Mouse (Mus musculus) kidney, embryonic 14.5 days (tissue): ENCODE measurements at regions not wholly inside any gene's neighbourhood (a gene's known extent, or its start where the extent isn't known, plus 50 kb on each side); places are given as distances from the start of the nearest gene placed in this dataset.

ENCODE experiments used
- ATAC-seq: fragments of 200-750 bp; cut with Nextera tagmentation; 2 replicates; pipeline ENCODE4 v1.8.0; 2017; ENCODE audit warnings: moderate number of reproducible peaks, mild to moderate bottlenecking, moderate TSS enrichment, moderate library complexity; ENCODE audit not compliant: low FRiP score, low TSS enrichment
- H3K27ac ChIP-seq: fragments of 300-500 bp; sonication (generic); 2 replicates; pipeline ENCODE4 v1.5.1; 2014; ENCODE audit warnings: low read depth, mild to moderate bottlenecking, low read length, moderate library complexity, mixed read lengths
- H3K27me3 ChIP-seq: fragments of 300-500 bp; sonication (generic); 2 replicates; pipeline ENCODE4 v1.6.1; 2014; ENCODE audit warnings: mild to moderate bottlenecking, low read length; ENCODE audit not compliant: control insufficient read depth, insufficient read depth
- H3K36me3 ChIP-seq: fragments of 300-500 bp; sonication (generic); 2 replicates; pipeline ENCODE4 v1.6.1; 2014; ENCODE audit warnings: low read length, mixed read lengths; ENCODE audit not compliant: control insufficient read depth, insufficient read depth
- H3K4me1 ChIP-seq: fragments of 300-500 bp; sonication (generic); 2 replicates; pipeline ENCODE4 v1.6.1; 2014; ENCODE audit warnings: low read length, mixed read lengths; ENCODE audit not compliant: control insufficient read depth, insufficient read depth
- H3K4me2 ChIP-seq: fragments of 300-500 bp; sonication (generic); replicated peaks from 2 replicates; pipeline ENCODE4 v1.6.1; 2014; ENCODE audit warnings: low read depth, mild to moderate bottlenecking, low read length
- H3K4me3 ChIP-seq: fragments of 300-500 bp; sonication (generic); 2 replicates; pipeline ENCODE4 v1.5.1; 2014; ENCODE audit warnings: mild to moderate bottlenecking, low read length
- H3K9ac ChIP-seq: fragments of 300-500 bp; sonication (generic); 2 replicates; pipeline ENCODE4 v1.6.1; 2014; ENCODE audit warnings: low read depth, mild to moderate bottlenecking, low read length, moderate library complexity
- H3K9me3 ChIP-seq: fragments of 300-500 bp; sonication (generic); 2 replicates; pipeline ENCODE4 v1.6.1; 2016; ENCODE audit warnings: low read length; ENCODE audit not compliant: control insufficient read depth
- WGBS: fragments of 180-500 bp; shearing (Covaris S2); extraction: QIAGEN DNeasy Blood & Tissue Kit; methylation state at CpG from one replicate; pipeline ENCODE4 v1.1.7; 2014; 5-methylcytosine and 5-hydroxymethylcytosine counted together

DNA sequence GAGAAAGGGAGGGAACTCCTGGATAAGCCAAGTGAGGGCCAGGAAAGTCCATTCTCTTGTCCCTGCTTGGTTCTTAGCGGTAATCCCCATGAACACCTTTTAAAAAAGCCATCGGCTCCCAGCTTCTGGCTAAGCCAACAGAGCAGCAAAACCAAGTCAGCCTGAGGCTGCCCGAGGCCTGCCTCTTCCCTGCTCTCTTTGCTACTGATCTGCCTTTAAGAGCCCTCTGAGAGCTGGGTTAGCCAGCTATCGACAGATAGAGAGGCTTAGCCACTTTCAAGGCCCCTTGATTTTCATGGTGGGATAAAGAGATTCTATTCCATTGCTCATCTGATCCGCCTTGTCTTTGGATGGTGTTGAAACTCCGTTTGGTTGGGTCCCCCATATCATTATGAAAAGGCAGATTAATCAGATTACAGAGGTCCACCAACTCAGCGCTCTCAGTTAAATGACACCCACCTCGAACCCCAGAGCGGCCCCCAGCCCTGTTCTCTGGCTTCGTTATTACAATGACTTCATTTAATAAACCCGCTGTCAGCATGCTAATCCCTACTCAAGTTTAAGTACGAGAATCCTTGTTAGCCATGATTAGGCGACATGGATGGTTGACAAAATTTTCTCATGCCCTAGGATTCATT, 66.1 kb downstream of the Slc4a3 start:
- Histone ChIP-seq H3K36me3 (no peaks in the 10 kb centered on the region), H3K9ac (no peak overlapping the region), H3K27ac (no peak overlapping the region), H3K9me3 (no peaks in the 10 kb centered on the region), H3K27me3 (no peaks in the 10 kb centered on the region), H3K4me1 (no peaks in the 10 kb centered on the region), H3K4me3 (no peak overlapping the region), H3K4me2 (no peak overlapping the region)
- WGBS = 87% methylated on average over 13 of the region's 13 CpGs
- ATAC-seq = no peak

DNA sequence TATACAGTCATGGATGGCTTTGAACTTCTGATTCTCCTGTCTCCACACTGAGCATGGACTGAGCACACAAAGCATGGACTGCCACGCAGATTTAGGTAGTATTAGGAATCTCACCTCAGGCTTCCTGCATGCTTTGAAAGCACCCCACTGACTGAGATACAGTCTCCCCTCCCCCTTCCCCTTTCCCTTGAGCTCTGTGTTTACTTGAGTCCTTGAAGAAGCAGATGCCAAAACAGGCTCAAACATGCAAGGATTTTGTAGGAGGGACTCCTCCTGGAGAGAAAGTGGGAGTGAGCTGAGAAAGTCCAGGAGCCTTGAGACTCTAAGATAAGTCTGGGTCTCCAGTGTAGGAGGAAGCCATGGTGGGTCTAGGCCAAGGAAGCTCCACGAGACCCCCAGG, 67.1 kb downstream of the Slc4a3 start:
- Histone ChIP-seq H3K27me3 (no peaks in the 10 kb centered on the region), H3K4me1 (no peaks in the 10 kb centered on the region), H3K4me3 (no peak overlapping the region), H3K27ac (no peak overlapping the region), H3K9me3 (no peaks in the 10 kb centered on the region), H3K4me2 (no peak overlapping the region), H3K36me3 (no peaks in the 10 kb centered on the region), H3K9ac (no peak overlapping the region)
- 67% methylated on average over 2 of the region's 2 CpGs for WGBS
- ATAC-seq = no peak

DNA sequence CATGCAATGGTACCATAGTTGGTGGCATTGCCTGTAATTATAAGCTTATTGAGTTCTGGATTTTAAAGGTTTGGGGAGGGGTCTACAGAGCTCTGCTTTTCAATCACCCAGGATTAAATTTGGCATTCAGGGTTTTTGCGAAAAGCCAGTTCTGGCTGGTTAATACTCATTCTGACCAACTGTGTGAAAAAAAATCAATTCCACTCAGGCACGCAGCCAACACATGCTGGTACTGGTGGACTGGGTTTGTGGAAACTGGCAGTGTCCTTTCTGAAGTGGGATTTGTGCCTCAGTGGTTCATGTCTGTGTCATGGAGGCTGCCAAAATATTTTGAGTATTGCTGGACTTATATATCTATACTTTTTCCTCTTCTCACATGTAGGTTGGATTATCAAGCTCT, 70.9 kb downstream of the Slc4a3 start:
- H3K36me3 ChIP-seq = no peaks in the 10 kb centered on the region
- no peak overlapping the region for H3K4me3 ChIP-seq
- no peak overlapping the region for H3K9ac ChIP-seq
- H3K9me3 ChIP-seq = no peaks in the 10 kb centered on the region
- no peak for ATAC-seq
- WGBS = 90% methylated on average over 2 of the region's 2 CpGs
- H3K4me2 ChIP-seq = no peak overlapping the region
- H3K27me3 ChIP-seq = no peaks in the 10 kb centered on the region
- no peaks in the 10 kb centered on the region for H3K4me1 ChIP-seq
- H3K27ac ChIP-seq = no peak overlapping the region

DNA sequence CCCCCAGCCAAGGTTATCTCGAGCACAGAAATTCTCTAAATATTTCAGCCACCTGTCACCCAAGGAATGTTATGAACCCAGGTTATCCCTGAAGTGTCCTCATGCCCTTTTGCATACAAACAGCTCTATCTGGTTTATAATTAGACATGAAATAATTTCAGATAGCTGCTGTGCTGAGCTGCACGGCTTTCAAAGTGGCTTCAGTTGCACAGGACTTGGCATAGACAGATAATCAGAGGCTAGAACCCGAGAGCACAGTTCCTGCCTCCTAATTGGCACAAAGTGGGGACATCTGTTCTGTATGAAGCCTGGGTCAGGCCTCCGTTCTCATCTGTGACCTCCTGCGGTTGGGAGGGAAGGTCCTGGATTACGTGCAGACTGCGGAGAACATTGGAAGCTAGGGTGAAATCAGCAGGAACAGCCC, 72.3 kb downstream of the Slc4a3 start:
- Histone ChIP-seq H3K4me3 (no peak overlapping the region), H3K27ac (no peak overlapping the region), H3K9ac (no peak overlapping the region), H3K4me1 (no peaks in the 10 kb centered on the region), H3K9me3 (no peaks in the 10 kb centered on the region), H3K4me2 (no peak overlapping the region), H3K27me3 (no peaks in the 10 kb centered on the region), H3K36me3 (no peaks in the 10 kb centered on the region)
- no peak for ATAC-seq
- WGBS = 67% methylated on average over 7 of the region's 7 CpGs

DNA sequence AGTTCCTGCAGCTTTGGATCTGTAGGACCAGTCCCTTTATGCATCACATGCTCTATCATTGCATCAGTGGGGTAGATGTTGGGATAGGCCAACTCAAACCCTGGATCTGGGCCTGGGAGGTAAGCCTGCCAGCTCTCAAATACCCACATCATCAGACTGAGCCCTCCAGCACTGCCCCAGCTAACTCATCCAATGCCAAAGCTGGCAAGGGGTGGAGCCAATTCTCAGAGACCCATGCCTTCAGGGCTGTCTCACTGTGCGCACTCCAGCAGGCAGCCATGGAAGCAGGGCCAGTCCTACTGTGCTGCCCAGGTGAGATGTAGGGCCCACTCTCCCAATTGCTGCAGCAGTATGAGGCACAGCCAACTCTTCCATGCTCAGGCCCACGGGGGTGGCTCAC, 84.2 kb downstream of the Slc4a3 start:
- Histone ChIP-seq H3K27ac (no peak overlapping the region), H3K4me3 (no peak overlapping the region), H3K27me3 (no peaks in the 10 kb centered on the region), H3K9me3 (no peaks in the 10 kb centered on the region), H3K9ac (no peak overlapping the region), H3K4me2 (no peak overlapping the region), H3K4me1 (no peaks in the 10 kb centered on the region), H3K36me3 (no peaks in the 10 kb centered on the region)
- 89% methylated on average over 2 of the region's 2 CpGs for WGBS
- ATAC-seq = peak; percentile 49; the same call in 1 of the 2 replicates

DNA sequence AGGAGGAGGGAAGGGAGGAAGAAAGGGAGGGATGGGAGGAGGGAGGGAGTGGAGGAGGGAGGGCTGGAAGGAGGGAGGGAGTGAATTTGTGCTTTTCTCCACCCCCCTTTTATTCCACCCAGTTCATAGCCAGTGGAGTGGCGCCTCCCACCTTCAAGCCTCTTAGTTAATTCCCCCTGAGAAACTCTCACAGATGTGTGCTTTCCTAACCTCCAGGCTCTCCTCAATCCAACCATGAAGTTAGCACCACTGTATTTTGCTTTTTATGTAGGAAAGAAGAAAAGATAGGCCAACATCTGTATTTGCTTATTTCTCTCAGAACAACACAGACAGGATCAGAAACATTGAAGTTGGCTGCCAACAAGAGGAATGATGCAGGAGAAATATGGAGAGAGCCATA, 85.7 kb downstream of the Slc4a3 start:
- 60% methylated on average over 1 of the region's 1 CpGs for WGBS
- no peak overlapping the region for H3K4me2 ChIP-seq

DNA sequence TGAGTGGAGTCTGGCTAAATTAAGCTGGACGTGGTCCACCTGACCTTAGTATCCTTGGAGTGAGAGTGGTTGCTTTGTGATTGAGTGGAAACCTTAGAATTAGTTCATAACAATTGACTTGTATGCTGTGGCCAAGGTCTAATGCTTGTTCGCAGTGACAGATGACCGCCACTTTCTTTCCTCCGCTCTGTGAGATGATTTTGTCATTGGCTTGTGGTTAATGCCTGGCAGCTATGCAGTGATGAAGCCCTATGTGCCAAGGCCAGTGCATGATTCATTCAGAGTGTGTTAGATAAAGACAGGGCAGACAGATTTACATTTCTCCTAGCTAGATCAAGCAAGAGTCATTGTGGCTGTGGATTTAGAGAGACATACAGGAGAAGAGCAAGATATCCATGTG, 89.5 kb downstream of the Slc4a3 start:
- Histone ChIP-seq H3K4me3 (no peak overlapping the region), H3K9me3 (no peaks in the 10 kb centered on the region), H3K9ac (no peak overlapping the region), H3K4me1 (no peaks in the 10 kb centered on the region), H3K4me2 (no peak overlapping the region), H3K36me3 (no peaks in the 10 kb centered on the region), H3K27ac (no peak overlapping the region), H3K27me3 (no peaks in the 10 kb centered on the region)
- no peak for ATAC-seq
- WGBS = 85% methylated on average over 4 of the region's 4 CpGs

More for the DNA sequence above, 85.7 kb downstream of the Slc4a3 start:
- no peak overlapping the region for H3K9ac ChIP-seq
- H3K27me3 ChIP-seq = no peaks in the 10 kb centered on the region
- H3K4me3 ChIP-seq = no peak overlapping the region
- no peaks in the 10 kb centered on the region for H3K9me3 ChIP-seq
- ATAC-seq = no peak
- H3K27ac ChIP-seq = no peak overlapping the region
- H3K4me1 ChIP-seq = no peaks in the 10 kb centered on the region
- no peaks in the 10 kb centered on the region for H3K36me3 ChIP-seq

DNA sequence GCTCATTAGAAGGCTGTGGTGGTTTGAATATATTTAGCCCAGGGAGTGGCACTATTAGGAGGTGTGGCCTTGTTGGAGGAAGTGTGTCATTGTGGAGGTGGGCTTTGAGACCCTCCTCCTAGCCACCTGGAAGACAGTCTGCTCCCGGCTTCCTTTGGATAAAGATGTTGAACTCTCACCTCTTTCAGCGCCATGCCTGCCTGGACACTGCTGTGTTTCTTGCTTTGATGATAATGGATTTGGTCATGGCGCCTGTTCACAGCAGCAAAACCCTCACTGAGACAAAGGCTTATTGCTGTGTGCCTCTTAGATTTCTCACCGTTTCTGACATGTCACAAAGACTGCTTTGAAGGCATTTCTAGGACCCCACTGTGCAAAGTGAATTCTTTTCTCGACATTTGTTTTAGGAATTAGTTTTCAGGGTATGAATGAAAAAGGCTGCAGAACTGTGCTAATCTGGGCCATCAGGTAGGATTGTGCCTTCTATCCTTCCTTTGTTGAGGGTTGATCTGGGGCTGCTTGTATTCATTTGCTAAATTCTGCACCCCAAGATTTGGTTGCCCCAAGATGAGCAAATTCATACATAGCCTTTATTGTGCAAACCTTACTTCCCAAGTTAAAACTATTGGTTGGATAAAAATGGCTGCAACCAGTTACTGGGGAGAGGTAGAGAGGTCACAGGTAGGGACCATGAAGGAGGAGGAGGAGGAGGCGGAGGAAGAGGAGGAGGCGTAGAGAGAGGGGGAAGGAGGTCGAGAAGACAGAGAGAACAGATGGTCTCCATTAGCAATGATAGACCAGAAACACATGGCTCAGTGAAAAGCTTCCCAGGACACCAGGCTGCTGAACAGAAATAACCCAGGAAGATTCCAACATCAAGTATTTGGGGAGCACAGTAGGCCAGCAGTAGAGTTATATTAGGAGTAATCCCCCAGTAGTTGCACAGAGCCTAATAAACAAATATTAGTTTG, 93.2 kb downstream of the Slc4a3 start:
- WGBS = 69% methylated on average over 8 of the region's 8 CpGs
- H3K36me3 ChIP-seq = no peaks in the 10 kb centered on the region
- ATAC-seq = no peak

DNA sequence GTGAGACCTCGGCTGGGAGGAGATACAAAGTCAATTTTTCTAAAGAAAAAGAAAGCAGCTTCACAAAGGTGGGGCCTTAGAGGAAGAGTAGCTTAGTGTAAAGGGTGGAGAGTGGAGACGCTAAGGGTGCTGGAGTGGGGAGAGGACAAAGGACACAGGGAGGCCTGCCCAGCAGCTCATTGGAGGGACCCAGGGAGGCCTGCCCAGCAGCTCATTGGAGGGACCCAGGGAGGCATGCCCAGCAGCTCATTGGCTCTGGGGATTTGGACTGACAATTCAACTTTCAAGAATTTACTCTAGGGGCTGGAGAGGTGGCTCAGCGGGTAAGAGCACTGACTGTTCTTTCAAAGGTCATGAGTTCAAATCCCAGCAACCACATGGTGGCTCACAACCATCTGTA, 96.4 kb downstream of the Slc4a3 start:
- no peak overlapping the region for H3K27ac ChIP-seq
- no peaks in the 10 kb centered on the region for H3K27me3 ChIP-seq
- H3K4me1 ChIP-seq = 0 out of 2 replicates have a peak, but pooled peaks cover 3% of the 10 kb centered on the region
- no peak overlapping the region for H3K4me2 ChIP-seq
- no peak overlapping the region for H3K9ac ChIP-seq
- no peaks in the 10 kb centered on the region for H3K9me3 ChIP-seq
- no peak for ATAC-seq
- WGBS = 61% methylated on average over 3 of the region's 3 CpGs
- H3K36me3 ChIP-seq = no peaks in the 10 kb centered on the region
- no peak overlapping the region for H3K4me3 ChIP-seq

More for the DNA sequence above, 93.2 kb downstream of the Slc4a3 start:
- H3K4me3 ChIP-seq = no peak overlapping the region
- no peaks in the 10 kb centered on the region for H3K9me3 ChIP-seq
- H3K27me3 ChIP-seq = no peaks in the 10 kb centered on the region
- no peaks in the 10 kb centered on the region for H3K4me1 ChIP-seq
- H3K9ac ChIP-seq = no peak overlapping the region
- no peak overlapping the region for H3K4me2 ChIP-seq
- H3K27ac ChIP-seq = no peak overlapping the region
